Mouse (Mus musculus) induced T-regulatory cell, adult 2 months (primary cell): ENCODE results near the gene 1190005I06Rik.

Source experiments
- DNase-seq: peaks from one replicate; pipeline ENCODE4 v3.0.0-alpha.2; 2012; ENCODE audit warnings: low read depth

The 1190005I06Rik gene

GRCm38 (mm10) chr8:120577821-120578220 lies 69.6 kb downstream of the 1190005I06Rik start:
- no peak for DNase-seq

- DNase-seq: no peak
These were observed 71.6 kb downstream of the 1190005I06Rik start for GRCm38 (mm10) chr8:120575801-120576200.

- DNase-seq: no peak
These were observed 72.5 kb downstream of the 1190005I06Rik start for GRCm38 (mm10) chr8:120574941-120575340.

GRCm38 (mm10) chr8:120573866-120574265 lies 73.6 kb downstream of the 1190005I06Rik start:
- no peak for DNase-seq

GRCm38 (mm10) chr8:120572534-120572933 lies 74.9 kb downstream of the 1190005I06Rik start:
- peak; percentile 22 for DNase-seq

GRCm38 (mm10) chr8:120571561-120571960 lies 75.9 kb downstream of the 1190005I06Rik start:
- DNase-seq: no peak

- DNase-seq: peak; percentile 76
These were observed 77.3 kb downstream of the 1190005I06Rik start for GRCm38 (mm10) chr8:120569939-120570715.

- DNase-seq: no peak
These were observed 78.3 kb downstream of the 1190005I06Rik start for GRCm38 (mm10) chr8:120569123-120569522.

GRCm38 (mm10) chr8:120568164-120568798 lies 79.2 kb downstream of the 1190005I06Rik start:
- no peak for DNase-seq

GRCm38 (mm10) chr8:120567731-120568130 lies 79.7 kb downstream of the 1190005I06Rik start:
- DNase-seq: no peak

- no peak for DNase-seq
These were observed 80.8 kb downstream of the 1190005I06Rik start for GRCm38 (mm10) chr8:120566681-120567080.

GRCm38 (mm10) chr8:120565151-120565711 lies 82.2 kb downstream of the 1190005I06Rik start:
- DNase-seq: no peak

- DNase-seq: peak; percentile 41
These were observed 83.3 kb downstream of the 1190005I06Rik start for GRCm38 (mm10) chr8:120563851-120564837.

GRCm38 (mm10) chr8:120563348-120563724 lies 84.1 kb downstream of the 1190005I06Rik start:
- no peak for DNase-seq

- no peak for DNase-seq
These were observed 84.6 kb downstream of the 1190005I06Rik start for GRCm38 (mm10) chr8:120562680-120563347.

GRCm38 (mm10) chr8:120561539-120562435 lies 85.6 kb downstream of the 1190005I06Rik start:
- DNase-seq: peak; percentile 39

GRCm38 (mm10) chr8:120560535-120560934 lies 86.9 kb downstream of the 1190005I06Rik start:
- DNase-seq: no peak

- no peak for DNase-seq
These were observed 87.8 kb downstream of the 1190005I06Rik start for GRCm38 (mm10) chr8:120559654-120560053.
